Mouse (Mus musculus) lung, postnatal 0 days (tissue): ENCODE measurements at regions not wholly inside any gene's neighbourhood (a gene's known extent, or its start where the extent isn't known, plus 50 kb on each side); places are given as distances from the start of the nearest gene placed in this dataset.

ENCODE experiments used
- CTCF ChIP-seq: IDR thresholded peaks from 2 replicates; pipeline ENCODE4 v1.5.1; 2016; ENCODE audit warnings: antibody characterized with exemption, mild to moderate bottlenecking
- EP300 ChIP-seq: IDR thresholded peaks from 2 replicates; pipeline ENCODE4 v1.6.1; 2016; ENCODE audit warnings: antibody characterized with exemption, mild to moderate bottlenecking, control low read depth

GRCm38 (mm10) chr10:42082227-42082840 is 64.1 kb upstream of the Armc2 start:
- TF ChIP-seq CTCF (no peak), EP300 (peak; percentile 75)
